Mouse (Mus musculus): ENCODE data around the gene Nckipsd. TPM values are rescaled to one million over a fixed set of nuclear protein-coding genes. Genes with fewer than 3 reads are reported as not detected.

The Nckipsd gene
- total RNA-seq, 2 experiments from 2014 or later, result 9.0 to 11.5 TPM

- intact Hi-C loops (cut with DNase I), result no loop called here
- no peak for DNase-seq
These were observed 9.6 kb upstream of the Nckipsd start for GRCm38 (mm10) chr9:108798508-108799075.

- DNase-seq, result no peak
- intact Hi-C loops (cut with DNase I), result no loop called here
These were observed 8.6 kb upstream of the Nckipsd start for GRCm38 (mm10) chr9:108799564-108799963.

GRCm38 (mm10) chr9:108805768-108806167 lies 2.4 kb upstream of the Nckipsd start:
- intact Hi-C loops (cut with DNase I), result loop anchor here (5.0 kb wide), 1 partner anchor 132 kb away; the partner anchor contains the start of gene Uqcrc1
- no peak for DNase-seq

GRCm38 (mm10) chr9:108806379-108806778 lies 1.8 kb upstream of the Nckipsd start:
- DNase-seq, result no peak
- intact Hi-C loops (cut with DNase I), result loop anchor here (5.0 kb wide), 1 partner anchor 131 kb away; the partner anchor contains the start of gene Uqcrc1

GRCm38 (mm10) chr9:108806831-108807230 lies 1.3 kb upstream of the Nckipsd start:
- DNase-seq, result peak; percentile 74 to 80
- intact Hi-C loops (cut with DNase I), result loop anchor here (5.0 kb wide), 1 partner anchor 130 kb away; the partner anchor contains the start of gene Uqcrc1

GRCm38 (mm10) chr9:108807674-108808073 lies 494 bp upstream of the Nckipsd start:
- intact Hi-C loops (cut with DNase I), result loop anchor here (1.0 to 5.0 kb wide), 2 partner anchors 23 to 130 kb away; partner anchors contain the start of gene Uqcrc1

GRCm38 (mm10) chr9:108809188-108809587 lies 1.0 kb downstream of the Nckipsd start:
- intact Hi-C loops (cut with DNase I), result loop anchor here (5.0 kb wide), 1 partner anchor 128 kb away; the partner anchor contains the start of gene Uqcrc1
- peak; percentile 56 to 57 for DNase-seq

More at GRCm38 (mm10) chr9:108807674-108808073, 494 bp upstream of the Nckipsd start:
- DNase-seq, result no peak

GRCm38 (mm10) chr9:108809723-108810122 lies 1.6 kb downstream of the Nckipsd start:
- no peak for DNase-seq
- intact Hi-C loops (cut with DNase I), result loop anchor here (5.0 kb wide), 1 partner anchor 128 kb away; the partner anchor contains the start of gene Uqcrc1

- DNase-seq, result no peak
- intact Hi-C loops (cut with DNase I), result no loop called here
These were observed 2.3 kb downstream of the Nckipsd start for GRCm38 (mm10) chr9:108810516-108810915.

- intact Hi-C loops (cut with DNase I), result loop anchor here (5.0 kb wide), 1 partner anchor 63 kb away; no protein-coding TSS in a partner anchor
- DNase-seq, result no peak
These were observed 7.4 kb downstream of the Nckipsd start for GRCm38 (mm10) chr9:108815557-108815956.

- intact Hi-C loops (cut with DNase I), result loop anchor here (5.0 kb wide), 1 partner anchor 67 kb away; no protein-coding TSS in a partner anchor
These were observed 11.3 kb downstream of the Nckipsd start for GRCm38 (mm10) chr9:108819495-108819894.

GRCm38 (mm10) chr9:108820077-108820476 lies 11.9 kb downstream of the Nckipsd start:
- DNase-seq, result no peak

More at GRCm38 (mm10) chr9:108819495-108819894, 11.3 kb downstream of the Nckipsd start:
- peak; percentile 57 to 75 for DNase-seq

GRCm38 (mm10) chr9:108824144-108824685 lies 16.0 kb downstream of the Nckipsd start:
- no peak for DNase-seq
- intact Hi-C loops (cut with DNase I), result no loop called here

More at GRCm38 (mm10) chr9:108820077-108820476, 11.9 kb downstream of the Nckipsd start:
- intact Hi-C loops (cut with DNase I), result no loop called here

- intact Hi-C loops (cut with DNase I), result no loop called here
- no peak for DNase-seq
These were observed 16.7 kb downstream of the Nckipsd start for GRCm38 (mm10) chr9:108824755-108825413.

GRCm38 (mm10) chr9:108825820-108826699 lies 17.9 kb downstream of the Nckipsd start, which contains the start of gene Celsr3:
TSS of gene Celsr3 (plus strand) at chr9:108826320.
- DNase-seq, result peak; percentile 69 to 71
- intact Hi-C loops (cut with DNase I), result no loop called here

GRCm38 (mm10) chr9:108826700-108827340 lies 18.7 kb downstream of the Nckipsd start:
- peak; percentile 82 to 87 for DNase-seq
- intact Hi-C loops (cut with DNase I), result no loop called here

GRCm38 (mm10) chr9:108827454-108827853 lies 19.3 kb downstream of the Nckipsd start:
- DNase-seq, result no peak
- intact Hi-C loops (cut with DNase I), result no loop called here

GRCm38 (mm10) chr9:108827906-108828305 lies 19.7 kb downstream of the Nckipsd start:
- intact Hi-C loops (cut with DNase I), result no loop called here
- DNase-seq, result no peak

GRCm38 (mm10) chr9:108831637-108832036 lies 23.5 kb downstream of the Nckipsd start:
- DNase-seq, result no peak
- intact Hi-C loops (cut with DNase I), result no loop called here

Measured in heart, postnatal 10 days (tissue).